8 mouse cellular contexts compared by ENCODE assay signal in the genomic region with DNA sequence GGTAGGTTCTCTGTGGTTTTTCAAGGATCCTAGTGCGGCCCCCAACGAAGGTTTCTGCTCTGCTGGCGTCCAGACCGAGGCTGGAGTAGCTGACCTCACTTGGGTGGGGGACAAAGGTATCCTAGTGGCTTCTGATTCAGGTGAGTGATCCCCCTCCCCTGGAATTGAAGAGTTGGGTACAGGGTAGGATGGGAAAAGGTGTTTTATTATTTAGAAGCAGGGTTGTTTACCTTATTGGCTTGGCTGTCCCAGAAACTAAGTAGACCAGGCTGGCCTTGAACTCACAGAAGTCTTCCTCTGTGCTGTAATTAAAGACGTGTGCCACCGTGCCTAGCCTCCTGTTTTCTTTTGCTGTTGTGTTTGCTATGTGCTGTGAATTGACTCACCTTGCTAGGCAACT. TPM values are rescaled to one million over a fixed set of nuclear protein-coding genes. Genes with fewer than 3 reads are reported as not detected.
DNase-seq lines count a peak whose midpoint lies in the region; ATAC-seq and TF ChIP-seq lines count a peak whose summit lies in the region.

A gene (minus strand): TSS at position 101 of the 400 bp plus-strand sequence.

- no peak; the same call in 1 of the 2 replicates for ATAC-seq in hindbrain, embryonic 16.5 days

- H3K9me3 ChIP-seq in hindbrain, embryonic 16.5 days (ENCODE audit: control insufficient read depth, low read length): no peaks in the 10 kb centered on the region

- peaks cover 63% of the 10 kb centered on the region for H3K79me2 ChIP-seq in macrophage (ENCODE audit: inconsistent target)

- TF ChIP-seq POLR2A in kidney, adult 2 months (IDR thresholded peaks at IDR 0.05; ENCODE audit: low read depth, low read length): no peak

- H3K9ac ChIP-seq in hindbrain, embryonic 16.5 days (ENCODE audit: low read depth, low read length): peak within 1 kb of the TSS; percentile 94

- peak within 1 kb of the TSS; percentile 82 for H3K4me3 ChIP-seq in kidney, adult 2 months (ENCODE audit: insufficient read depth, low read depth, low read length)
- peak within 1 kb of the TSS; percentile 99 for H3K4me3 ChIP-seq in gastrocnemius, adult 2 months
- peak within 1 kb of the TSS; percentile 94 for H3K4me3 ChIP-seq in hindbrain, embryonic 16.5 days (ENCODE audit: low read length)
- H3K4me3 ChIP-seq in macrophage (ENCODE audit: inconsistent target): peak within 1 kb of the TSS; percentile 96

- no peak for TF ChIP-seq CTCF in kidney, adult 2 months (conservative IDR thresholded peaks at IDR 0.05; ENCODE audit: insufficient read depth, insufficient read length, low read depth, low read length)
- TF ChIP-seq CTCF in gastrocnemius, adult 2 months (IDR thresholded peaks at IDR 0.05): no peak

- WGBS in kidney, adult 2 months: 4% methylated on average over 6 of the region's 6 CpGs
- 7% methylated on average over 6 of the region's 6 CpGs for WGBS in hindbrain, embryonic 16.5 days
- WGBS in macrophage (ENCODE audit: missing documents): 15% methylated on average over 6 of the region's 6 CpGs

- peak within 1 kb of the TSS; percentile 98 for H3K27ac ChIP-seq in kidney, adult 2 months (ENCODE audit: insufficient read depth, low read depth, low read length)
- peak within 1 kb of the TSS; percentile 100 for H3K27ac ChIP-seq in gastrocnemius, adult 2 months
- H3K27ac ChIP-seq in hindbrain, embryonic 16.5 days (ENCODE audit: low read depth, low read length): peak within 1 kb of the TSS; percentile 86
- peak within 1 kb of the TSS; percentile 68 for H3K27ac ChIP-seq in macrophage

- H3K4me1 ChIP-seq in kidney, adult 2 months (ENCODE audit: control insufficient read depth, insufficient read depth, low read length): peaks cover 11% of the 10 kb centered on the region
- H3K4me1 ChIP-seq in hindbrain, embryonic 16.5 days (ENCODE audit: control insufficient read depth, insufficient read depth, low read depth, low read length): peaks cover 26% of the 10 kb centered on the region

- peak within 1 kb of the TSS; percentile 93 for H3K4me2 ChIP-seq in hindbrain, embryonic 16.5 days (ENCODE audit: low read length)

- H3K36me3 ChIP-seq in kidney, adult 2 months (ENCODE audit: control insufficient read depth, insufficient read depth, low read length): peaks cover 2% of the 10 kb centered on the region; the same call in 1 of the 2 replicates
- peaks cover 31% of the 10 kb centered on the region for H3K36me3 ChIP-seq in hindbrain, embryonic 16.5 days (ENCODE audit: control insufficient read depth, insufficient read depth, low read length)
- peaks cover 39% of the 10 kb centered on the region for H3K36me3 ChIP-seq in macrophage (ENCODE audit: inconsistent target)

- intact Hi-C loops in gastrocnemius, adult 2 months (cut with DNase I): loop anchor here (5.0 to 10.0 kb wide), 3 partner anchors 273 to 1515 kb away; a partner anchor contains a TSS

- no peaks in the 10 kb centered on the region for H3K27me3 ChIP-seq in kidney, adult 2 months (replicated peaks; ENCODE audit: control insufficient read depth, insufficient read depth, low read length)
- H3K27me3 ChIP-seq in hindbrain, embryonic 16.5 days (replicated peaks; ENCODE audit: control insufficient read depth, insufficient read depth, low read length): no peaks in the 10 kb centered on the region

- DNase-seq in kidney, adult 2 months: peak; percentile 7
- no peak for DNase-seq in kidney, adult 11 months
- no peak for DNase-seq in adrenal gland, adult 8-10 months
- DNase-seq in gastrocnemius, adult 2 months: no peak
- DNase-seq in retina, embryonic 14.5 days (ENCODE audit: low spot score): no peak
- DNase-seq in ovary, postnatal 10 days (ENCODE audit: low spot score): no peak

RNA-seq across cellular contexts. Expression of the gene that starts here (rescaled TPM):
- 273 and 327 TPM in 2 replicates for polyA plus RNA-seq in kidney, adult 2 months (2012; rRNA removed)
- 100 to 1,000 TPM; 224 to 294 (median 271) TPM for total RNA-seq in adrenal gland, adult 8-10 months (2022)
- total RNA-seq in gastrocnemius, adult 2 months (2021): 100 to 1,000 TPM; 520 to 826 TPM
- polyA plus RNA-seq in hindbrain, embryonic 16.5 days (2015; fragmentation: Nextera tagmentation; extraction: Ambion mirVana): 537 and 609 TPM in 2 replicates
- 10 to 100 TPM; 16.1 to 90.8 (median 56.0) TPM for total RNA-seq in macrophage (2018; cell fraction: chromatin; rRNA removed)
- total RNA-seq in macrophage (2018; cell fraction: cytosol; rRNA removed): 100 to 1,000 TPM; 145 to 251 (median 202) TPM
- 100 to 1,000 TPM in 4 of 26 experiments, 10 to 100 TPM in 22; 32.9 to 108 (median 70.0) TPM for total RNA-seq in macrophage (2018; cell fraction: nucleus; rRNA removed)
- polyA plus RNA-seq in macrophage (2018): 178 to 432 TPM (median 247 TPM) in 3 replicates
